Mouse (Mus musculus) thymus, postnatal 0 days (tissue): ENCODE data around the gene Snx33. TPM values are rescaled to one million over a fixed set of nuclear protein-coding genes. Genes with fewer than 3 reads are reported as not detected.
"Not testable (repeated sequence)": the region's sequence is repeated elsewhere in the genome, so short reads cannot be mapped to it uniquely, and the experiment has no call there.

Experiments used
- DNase-seq: peaks from one replicate; pipeline ENCODE4 v3.0.0-alpha.2; 2015; ENCODE audit warnings: low spot score
- polyA plus RNA-seq: library from polyadenylated mRNA; unstranded; fragments of >200 nt; fragmentation: Nextera tagmentation; extraction: Ambion mirVana; gene quantifications from 2 replicates; pipeline ENCODE4 v1.2.1, GENCODE M21; 2015

Gene Snx33
- polyA plus RNA-seq, 1 experiment from 2014 or later = 5.1 TPM

GRCm38 (mm10) chr9:56926025-56926360 is 2.2 kb downstream of the Snx33 start:
- DNase-seq = no peak

- DNase-seq = no peak
These were observed 2.7 kb downstream of the Snx33 start for GRCm38 (mm10) chr9:56925291-56926024.

GRCm38 (mm10) chr9:56924651-56925027 is 3.5 kb downstream of the Snx33 start:
- DNase-seq = no peak

- DNase-seq = no peak
These were observed 4.1 kb downstream of the Snx33 start for GRCm38 (mm10) chr9:56923841-56924650.

GRCm38 (mm10) chr9:56922746-56923145 is 5.4 kb downstream of the Snx33 start:
- no peak for DNase-seq

- DNase-seq = no peak
These were observed 9.7 kb downstream of the Snx33 start for GRCm38 (mm10) chr9:56918466-56918865.

GRCm38 (mm10) chr9:56917131-56917530 is 11.0 kb downstream of the Snx33 start:
- no peak for DNase-seq

GRCm38 (mm10) chr9:56915695-56916410 is 12.3 kb downstream of the Snx33 start:
- no peak for DNase-seq

- DNase-seq = no peak
These were observed 13.1 kb downstream of the Snx33 start for GRCm38 (mm10) chr9:56915116-56915515.

GRCm38 (mm10) chr9:56913991-56914390 is 14.2 kb downstream of the Snx33 start:
- DNase-seq = no peak

GRCm38 (mm10) chr9:56911017-56911416 is 17.2 kb downstream of the Snx33 start:
- no peak for DNase-seq

- not testable (repeated sequence) for DNase-seq
These were observed 18.2 kb downstream of the Snx33 start for GRCm38 (mm10) chr9:56909991-56910390.

GRCm38 (mm10) chr9:56907549-56907948 is 20.6 kb downstream of the Snx33 start:
- DNase-seq = no peak

GRCm38 (mm10) chr9:56903662-56904061 is 24.5 kb downstream of the Snx33 start:
- DNase-seq = no peak

GRCm38 (mm10) chr9:56901187-56901586 is 27.0 kb downstream of the Snx33 start:
- DNase-seq = no peak

- DNase-seq = peak; percentile 10
These were observed 27.6 kb downstream of the Snx33 start for GRCm38 (mm10) chr9:56900571-56900970.

- DNase-seq = no peak
These were observed 28.1 kb downstream of the Snx33 start for GRCm38 (mm10) chr9:56900060-56900459.

- DNase-seq = no peak
These were observed 28.8 kb downstream of the Snx33 start for GRCm38 (mm10) chr9:56899409-56899808.

GRCm38 (mm10) chr9:56896779-56897178 is 31.4 kb downstream of the Snx33 start:
- no peak for DNase-seq

- DNase-seq = peak; percentile 10
These were observed 34.2 kb downstream of the Snx33 start for GRCm38 (mm10) chr9:56894006-56894405.

- DNase-seq = no peak
These were observed 34.9 kb downstream of the Snx33 start for GRCm38 (mm10) chr9:56893313-56893712.

GRCm38 (mm10) chr9:56892111-56892510 is 36.1 kb downstream of the Snx33 start:
- DNase-seq = no peak
